Mouse (Mus musculus) bone marrow, adult 2 months (tissue): ENCODE measurements around the gene Xntrpc. TPM values are rescaled to one million over a fixed set of nuclear protein-coding genes. Genes with fewer than 3 reads are reported as not detected.

Experiments used
- H3K27ac ChIP-seq: fragments of 200-500 bp; 2 replicates; pipeline ENCODE4 v1.5.1; 2012; ENCODE audit warnings: low read depth, mild to moderate bottlenecking, control low read depth, inconsistent platforms, low read length; ENCODE audit not compliant: control insufficient read depth, poor library complexity, insufficient read depth
- H3K4me1 ChIP-seq: fragments of 200-500 bp; 2 replicates; pipeline ENCODE4 v1.6.1; 2011; ENCODE audit warnings: low read length; ENCODE audit not compliant: control insufficient read depth, insufficient read depth
- H3K4me3 ChIP-seq: fragments of 200-500 bp; replicated peaks from 2 replicates; pipeline ENCODE3; 2011; ENCODE audit warnings: mild to moderate bottlenecking, low read depth, low read length, control low read depth; ENCODE audit not compliant: control insufficient read depth
- CTCF ChIP-seq: fragments of 200-500 bp; IDR thresholded peaks from 2 replicates; pipeline ENCODE4 v1.5.1; 2011; ENCODE audit warnings: low read length, control low read depth; ENCODE audit not compliant: control insufficient read depth, insufficient read depth
- POLR2A ChIP-seq: fragments of 200-500 bp; IDR thresholded peaks from 2 replicates; pipeline ENCODE4 v1.6.1; 2011; ENCODE audit warnings: low read depth, mild to moderate bottlenecking, control low read depth, low read length, borderline replicate concordance; ENCODE audit not compliant: control insufficient read depth
- WGBS: fragments of 180-500 bp; shearing (Covaris S2); methylation state at CpG from one replicate; pipeline ENCODE4 v1.1.7; 2018; 5-methylcytosine and 5-hydroxymethylcytosine counted together
- polyA plus RNA-seq: library from polyadenylated mRNA; stranded (reverse); fragments of >200 nt; gene quantifications from 2 replicates; pipeline ENCODE4 v1.2.4, GENCODE M21; 2011; ENCODE audit warnings: low replicate concordance; ENCODE audit not compliant: missing spikeins, insufficient read depth, insufficient read length

Gene Xntrpc
- polyA plus RNA-seq, 1 experiment = 3.2 TPM

DNA sequence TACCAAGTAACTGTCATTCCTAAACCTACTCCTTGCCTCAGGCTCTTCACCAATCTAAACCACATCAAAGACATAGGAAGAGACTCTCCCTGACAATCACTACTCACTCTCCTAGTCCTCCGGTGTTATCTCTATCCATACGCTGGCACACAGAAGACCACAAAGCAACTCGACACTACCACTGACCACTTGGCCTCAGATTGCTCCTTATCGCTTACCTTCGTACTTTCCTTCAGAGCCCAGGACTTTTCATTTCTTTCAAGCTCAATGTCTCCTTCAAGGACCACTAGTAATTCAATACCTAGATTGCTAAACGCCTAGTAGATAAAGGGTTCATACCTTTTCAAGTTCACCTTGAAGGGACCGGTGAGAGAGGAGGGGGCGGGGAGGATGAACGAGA is 1.6 kb upstream of the Xntrpc start:
- TF ChIP-seq CTCF (no peak), POLR2A (no peak)
- no peak overlapping the region for H3K27ac ChIP-seq
- no peaks in the 10 kb centered on the region; the same call in 1 of the 2 replicates for H3K4me1 ChIP-seq
- no peak overlapping the region for H3K4me3 ChIP-seq
- 70% methylated on average over 9 of the region's 9 CpGs for WGBS

DNA sequence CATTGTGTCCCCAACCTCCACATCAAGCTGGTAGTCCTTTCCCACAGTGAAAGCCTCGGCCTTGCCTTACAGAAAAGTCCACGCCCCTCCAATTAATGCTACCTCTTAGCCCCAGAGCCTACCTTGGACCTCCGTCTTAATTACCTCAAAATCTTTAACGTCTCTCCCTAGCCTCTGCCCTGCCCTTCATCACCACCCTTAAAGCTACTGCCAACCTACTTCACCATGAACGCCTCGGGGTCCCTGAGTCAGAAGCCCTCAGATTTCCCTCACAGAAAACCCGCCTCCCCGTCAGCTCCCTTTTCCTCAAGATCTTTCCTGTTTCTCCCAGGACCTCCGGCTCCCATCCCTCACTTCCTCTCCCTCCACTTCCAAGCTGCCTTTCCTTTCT is 863 bp upstream of the Xntrpc start:
- H3K27ac ChIP-seq = peak overlapping the region; percentile 46
- no peaks in the 10 kb centered on the region; the same call in 1 of the 2 replicates for H3K4me1 ChIP-seq
- no peak for TF ChIP-seq POLR2A
- TF ChIP-seq CTCF = no peak
- 2% methylated on average over 9 of the region's 9 CpGs for WGBS
- H3K4me3 ChIP-seq = peak overlapping the region; percentile 78

DNA sequence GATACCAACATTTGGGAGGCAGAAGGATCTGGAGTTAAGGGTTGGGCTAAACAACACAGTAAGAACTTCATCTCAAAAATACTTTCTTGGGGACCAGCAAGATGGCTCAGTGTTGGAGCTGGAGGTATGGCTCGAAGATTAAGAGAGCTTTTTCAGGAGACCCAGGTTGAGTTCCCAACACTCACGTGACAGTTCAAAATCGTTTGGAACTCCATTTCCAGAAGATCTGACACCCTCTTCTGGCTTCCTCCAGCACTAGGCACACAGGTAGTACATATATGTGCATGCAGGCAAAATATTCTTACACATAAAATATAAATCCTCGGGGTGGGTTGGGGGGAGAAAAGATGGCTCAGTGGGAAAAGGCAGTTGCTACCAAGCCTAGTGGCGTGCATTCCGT is 850 bp downstream of the Xntrpc start:
- TF ChIP-seq CTCF = no peak
- no peak for TF ChIP-seq POLR2A
- Histone ChIP-seq H3K4me1 (no peaks in the 10 kb centered on the region; the same call in 1 of the 2 replicates), H3K4me3 (peak overlapping the region; percentile 78), H3K27ac (no peak overlapping the region)
- 54% methylated on average over 6 of the region's 6 CpGs for WGBS

DNA sequence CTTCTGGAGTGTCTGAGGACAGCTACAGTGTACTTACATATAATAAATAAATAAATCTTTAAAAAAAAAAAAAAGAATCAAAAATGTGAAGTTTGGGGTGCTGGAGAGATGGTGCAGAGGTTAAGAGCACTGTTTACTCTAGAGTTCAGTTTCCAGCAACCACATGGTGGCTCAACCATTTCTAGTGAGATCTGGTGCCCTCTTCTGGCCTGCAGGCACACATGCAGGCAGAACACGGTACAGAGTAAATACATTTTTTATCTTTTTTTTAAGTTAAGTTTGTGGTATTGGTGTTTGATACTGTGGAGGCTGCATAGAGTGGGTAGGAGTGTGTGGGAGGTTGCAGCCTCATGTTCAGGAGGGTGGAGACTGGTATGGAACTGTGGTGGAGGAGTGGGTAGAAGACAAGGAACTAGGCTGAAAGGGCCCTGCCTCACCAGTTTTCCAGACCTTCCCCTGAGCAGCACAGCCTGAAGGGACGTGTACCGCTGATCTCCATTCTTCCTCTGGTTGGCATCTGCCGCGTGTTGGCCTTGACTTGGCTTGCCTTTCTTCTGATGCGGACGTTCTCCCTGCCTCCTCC is 11.3 kb downstream of the Xntrpc start:
- TF ChIP-seq CTCF (peak; percentile 73), POLR2A (no peak)
- Histone ChIP-seq H3K27ac (no peak overlapping the region), H3K4me3 (no peak overlapping the region), H3K4me1 (no peaks in the 10 kb centered on the region)
- WGBS = 72% methylated on average over 7 of the region's 7 CpGs

DNA sequence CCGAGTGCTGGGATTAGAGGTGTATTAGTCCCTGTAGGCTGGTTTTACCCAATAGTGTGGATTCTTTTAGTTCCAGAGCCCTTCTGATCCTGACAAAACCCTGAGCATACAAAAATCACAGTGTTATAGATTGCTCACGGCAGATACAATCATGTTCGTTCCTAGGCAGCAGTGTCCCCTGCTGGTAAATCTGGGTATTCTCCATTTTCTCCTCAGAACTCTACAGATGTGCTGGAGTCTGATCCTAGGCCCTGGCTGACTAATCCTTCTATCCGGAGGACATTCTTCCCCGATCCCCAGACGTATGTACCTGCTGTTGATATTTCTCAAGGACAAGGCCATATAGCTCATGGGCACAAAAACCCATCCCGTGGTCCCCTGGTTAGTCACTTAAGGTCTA is 13.0 kb downstream of the Xntrpc start:
- Histone ChIP-seq H3K4me1 (no peaks in the 10 kb centered on the region), H3K4me3 (no peak overlapping the region), H3K27ac (no peak overlapping the region)
- WGBS = 78% methylated on average over 7 of the region's 7 CpGs
- TF ChIP-seq CTCF (no peak), POLR2A (no peak)

DNA sequence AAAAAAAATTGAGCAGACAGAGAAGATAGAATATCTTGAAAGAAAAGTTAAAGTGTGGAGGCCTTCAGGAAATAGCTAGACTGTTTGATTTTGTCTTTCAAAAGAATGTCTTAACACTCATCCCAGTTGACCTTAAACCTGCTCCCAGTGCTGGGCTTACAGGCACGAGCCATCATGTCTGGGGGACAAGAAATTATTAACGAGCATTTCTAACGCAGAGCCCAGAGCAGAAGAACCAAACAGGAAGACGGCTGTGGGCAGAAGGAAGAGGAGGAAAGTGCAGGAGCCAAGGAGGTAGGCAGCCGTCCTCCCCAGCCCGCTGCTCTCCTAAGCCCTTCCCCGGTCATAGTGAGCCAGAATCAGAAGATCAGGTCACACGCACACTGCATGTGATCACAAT is 14.8 kb downstream of the Xntrpc start:
- no peaks in the 10 kb centered on the region for H3K4me1 ChIP-seq
- no peak overlapping the region for H3K27ac ChIP-seq
- TF ChIP-seq CTCF = no peak
- 88% methylated on average over 8 of the region's 8 CpGs for WGBS
- no peak overlapping the region for H3K4me3 ChIP-seq

DNA sequence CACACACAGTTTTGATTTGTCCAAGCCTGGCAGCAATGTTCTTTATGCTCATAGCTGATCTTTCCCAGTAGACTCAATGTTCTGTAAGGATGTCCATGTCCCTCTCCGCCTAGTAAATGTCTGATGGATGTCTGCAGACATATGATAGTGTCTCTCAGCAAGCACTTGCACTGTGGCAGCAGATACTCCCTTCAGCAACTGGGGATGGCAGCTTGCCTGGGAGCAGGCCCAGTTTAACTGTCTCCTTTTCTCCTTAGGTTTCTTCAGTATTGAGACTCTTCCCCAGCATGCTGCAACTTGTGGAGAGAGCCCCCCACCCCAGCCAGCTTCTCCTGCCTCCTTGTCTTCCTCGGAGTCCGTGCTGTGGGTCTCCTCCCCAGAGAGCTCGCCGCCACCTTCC is 16.3 kb downstream of the Xntrpc start:
- TF ChIP-seq POLR2A = no peak
- no peak for TF ChIP-seq CTCF
- H3K27ac ChIP-seq = no peak overlapping the region
- no peak overlapping the region for H3K4me3 ChIP-seq
- no peaks in the 10 kb centered on the region for H3K4me1 ChIP-seq
- 93% methylated on average over 5 of the region's 5 CpGs for WGBS

DNA sequence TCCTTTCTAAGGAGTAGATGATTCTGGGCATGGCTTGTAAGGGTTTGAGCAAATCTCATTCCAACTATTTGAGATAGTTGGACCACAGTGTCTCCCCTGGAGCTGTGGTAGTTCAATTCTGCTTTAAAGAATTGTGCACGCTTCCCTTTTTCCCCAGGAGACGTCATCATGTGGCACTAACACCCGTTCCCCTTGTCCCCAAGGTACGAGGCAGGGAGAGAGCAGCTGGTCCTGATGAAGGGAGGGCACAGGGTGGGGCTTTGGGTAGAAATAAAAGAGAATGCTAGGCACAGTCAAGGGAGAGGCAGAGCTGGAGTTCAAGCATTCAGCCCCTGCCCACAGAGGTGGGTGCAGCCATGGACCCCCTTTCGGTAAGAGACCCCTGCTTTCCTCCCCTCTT is 17.3 kb downstream of the Xntrpc start, which contains the start of gene Trpc2:
TSS of gene Trpc2 (plus strand) at position 301 of the 400 bp plus-strand sequence.
- 66% methylated on average over 5 of the region's 5 CpGs for WGBS
- Histone ChIP-seq H3K4me1 (no peaks in the 10 kb centered on the region), H3K27ac (no peak within 1 kb of the TSS), H3K4me3 (no peak within 1 kb of the TSS)
- TF ChIP-seq CTCF = no peak
- no peak for TF ChIP-seq POLR2A
